Mouse (Mus musculus) liver, adult 2 months (tissue): ENCODE results near the gene Map2k5. TPM values are rescaled to one million over a fixed set of nuclear protein-coding genes. Genes with fewer than 3 reads are reported as not detected.

Experiments
- DNase-seq: peaks from one replicate; pipeline ENCODE4 v3.0.0-alpha.2; 2011; ENCODE audit warnings: low read depth, low spot score; ENCODE audit errors: extremely low read depth
- H3K27ac ChIP-seq: fragments of 200-500 bp; replicated peaks from 2 replicates; pipeline ENCODE4 v1.5.1; 2012; ENCODE audit warnings: low read depth, mild to moderate bottlenecking, control low read depth, inconsistent platforms, low read length; ENCODE audit not compliant: insufficient read depth
- H3K27me3 ChIP-seq: fragments of 200-500 bp; 2 replicates; pipeline ENCODE4 v1.6.1; 2012; ENCODE audit warnings: mild to moderate bottlenecking, moderate library complexity, low read length, inconsistent platforms; ENCODE audit not compliant: control insufficient read depth, insufficient read depth
- H3K36me3 ChIP-seq: fragments of 200-500 bp; 2 replicates; pipeline ENCODE4 v1.6.1; 2012; ENCODE audit warnings: low read length, inconsistent platforms; ENCODE audit not compliant: control insufficient read depth, insufficient read depth
- H3K4me1 ChIP-seq: fragments of 200-500 bp; 2 replicates; pipeline ENCODE4 v1.6.1; 2011; ENCODE audit warnings: low read length; ENCODE audit not compliant: control insufficient read depth, insufficient read depth
- H3K4me3 ChIP-seq: fragments of 200-500 bp; 2 replicates; pipeline ENCODE4 v1.5.1; 2011; ENCODE audit warnings: low read depth, mild to moderate bottlenecking, control low read depth, low read length, moderate library complexity; ENCODE audit not compliant: insufficient read depth
- H3K79me2 ChIP-seq: fragments of 200-500 bp; 2 replicates; pipeline ENCODE4 v1.6.1; 2012; ENCODE audit warnings: inconsistent platforms, mild to moderate bottlenecking, low read length, moderate library complexity; ENCODE audit not compliant: control insufficient read depth, insufficient read depth
- H3K9ac ChIP-seq: fragments of 200-500 bp; 2 replicates; pipeline ENCODE4 v1.6.1; 2012; ENCODE audit warnings: low read depth, mild to moderate bottlenecking, control low read depth, inconsistent platforms, low read length
- CTCF ChIP-seq: fragments of 200-500 bp; IDR thresholded peaks from 2 replicates; pipeline ENCODE4 v1.5.1; 2011; ENCODE audit warnings: low read depth, low read length, control low read depth
- POLR2A ChIP-seq: fragments of 200-500 bp; IDR thresholded peaks from 2 replicates; pipeline ENCODE4 v1.6.1; 2011; ENCODE audit warnings: low read length, control low read depth; ENCODE audit not compliant: insufficient read depth; ENCODE audit errors: extremely low read depth
- WGBS: fragments of 180-500 bp; shearing (Covaris S2); methylation state at CpG from one replicate; pipeline ENCODE4 v1.1.7; 2018; 5-methylcytosine and 5-hydroxymethylcytosine counted together
- polyA plus RNA-seq: library from polyadenylated mRNA; depleted of rRNA; stranded (reverse); fragments of >200 nt; gene quantifications from 2 replicates; pipeline ENCODE4 v1.2.3, GENCODE M21; 2012
- total RNA-seq: library from RNA; depleted of rRNA; stranded (reverse); fragments of >200 nt; gene quantifications from 2 replicates; pipeline ENCODE4 v1.2.3, GENCODE M21; 2014

Map2k5 gene
- total and polyA plus RNA-seq, 2 experiments: 13.3 to 32.2 TPM

DNA sequence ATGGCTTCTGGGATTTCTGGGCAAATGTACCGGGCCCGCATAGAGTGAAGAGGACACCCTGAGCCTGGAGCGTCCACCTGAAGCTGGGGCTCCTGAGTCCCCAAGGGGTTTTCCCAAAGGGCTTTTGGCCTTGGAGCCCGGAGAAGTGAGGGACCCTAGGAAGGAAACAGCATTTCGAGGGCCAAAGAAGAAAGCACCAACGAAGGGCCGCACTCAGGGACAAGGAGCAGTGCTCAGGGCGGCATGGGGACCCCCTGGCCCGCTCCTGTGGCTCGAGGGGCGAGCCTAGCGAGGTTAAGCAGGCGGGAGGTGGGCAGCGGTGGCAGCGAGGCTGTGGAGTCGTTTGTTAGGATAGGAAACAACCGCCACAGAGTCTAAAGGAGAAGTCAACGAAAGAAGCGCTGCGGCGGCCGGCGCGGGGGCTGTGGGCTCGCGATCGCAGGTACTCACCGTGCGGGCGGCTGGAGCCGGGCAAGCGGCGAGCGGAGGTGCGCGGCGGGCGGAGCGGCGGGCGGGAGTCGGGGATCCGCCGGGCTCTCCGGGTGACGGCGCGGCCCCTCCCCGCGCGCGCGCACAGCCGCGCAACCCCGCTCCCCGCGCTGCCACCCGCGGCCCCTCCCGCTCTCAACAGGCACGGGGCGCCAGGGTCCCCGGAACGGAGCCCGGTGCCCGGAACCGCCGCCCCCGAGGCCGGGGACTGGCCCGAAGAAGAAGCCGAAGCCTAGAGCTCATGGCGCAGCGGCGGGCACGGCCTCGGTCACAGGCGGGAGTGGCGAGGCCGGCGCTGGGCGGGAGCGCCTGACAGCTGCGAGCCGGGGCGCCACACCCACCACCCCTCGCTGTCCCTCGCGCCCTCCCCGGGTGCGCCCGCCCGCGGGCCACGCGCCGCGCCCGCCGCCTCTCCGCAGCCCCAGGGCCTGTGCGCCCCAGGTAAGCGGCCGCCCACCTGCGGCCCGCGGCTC is 229.0 kb downstream of the Map2k5 start, which contains the start of gene Skor1:
Gene Skor1 (minus strand): TSS at position 552 of the 962 bp plus-strand sequence.
- no peak within 1 kb of the TSS; the same call in 1 of the 2 replicates for H3K9ac ChIP-seq
- H3K27me3 ChIP-seq: peaks cover 66% of the 10 kb centered on the region
- TF ChIP-seq CTCF (no peak), POLR2A (no peak)

DNA sequence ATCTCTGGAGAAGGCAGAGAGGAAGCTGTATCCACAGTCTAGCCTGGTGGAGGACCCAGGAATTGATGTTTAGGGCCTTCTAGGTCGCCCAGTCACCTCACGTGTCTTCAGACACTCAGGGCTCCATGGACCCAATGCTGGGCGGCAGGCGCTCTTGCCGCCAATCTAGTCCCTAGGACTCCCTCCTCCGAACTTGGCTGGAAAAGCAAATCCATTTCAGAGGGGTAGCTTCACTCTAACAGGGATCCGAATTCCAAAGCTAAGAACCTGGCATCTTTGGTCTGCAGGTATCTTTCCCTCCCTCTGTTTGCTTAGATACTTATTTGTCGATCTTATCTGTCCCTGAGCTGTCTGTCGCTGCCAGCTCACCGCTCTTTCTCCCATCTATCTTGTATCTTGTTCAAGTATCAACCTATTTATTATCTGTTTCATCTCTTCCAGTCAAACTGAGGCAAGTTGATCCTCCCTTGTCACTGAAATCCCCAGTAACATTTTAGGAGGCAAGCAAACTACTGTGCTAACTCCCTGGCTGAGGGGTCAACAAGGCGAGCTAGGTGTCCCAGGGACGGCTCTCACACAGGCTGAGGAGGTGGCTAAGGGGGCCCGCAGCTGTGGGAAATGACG is 229.8 kb downstream of the Map2k5 start:
- H3K27me3 ChIP-seq: peaks cover 70% of the 10 kb centered on the region
- H3K36me3 ChIP-seq: no peaks in the 10 kb centered on the region
- TF ChIP-seq CTCF: no peak
- TF ChIP-seq POLR2A: no peak
- H3K4me1 ChIP-seq: peaks cover 2% of the 10 kb centered on the region; the same call in 1 of the 2 replicates
- no peak overlapping the region for H3K27ac ChIP-seq
- H3K4me3 ChIP-seq: no peak overlapping the region
- H3K79me2 ChIP-seq: no peaks in the 10 kb centered on the region
- WGBS: 4% methylated on average over 14 of the region's 14 CpGs
- no peak for DNase-seq
- no peak overlapping the region for H3K9ac ChIP-seq

More for the DNA sequence above, 229.0 kb downstream of the Map2k5 start, which contains the start of gene Skor1:
- Histone ChIP-seq H3K4me1 (peaks cover 2% of the 10 kb centered on the region; the same call in 1 of the 2 replicates), H3K79me2 (no peaks in the 10 kb centered on the region), H3K27ac (no peak within 1 kb of the TSS), H3K36me3 (no peaks in the 10 kb centered on the region), H3K4me3 (no peak within 1 kb of the TSS)
- no peak for DNase-seq
- 2% methylated on average over 79 of the region's 108 CpGs for WGBS

DNA sequence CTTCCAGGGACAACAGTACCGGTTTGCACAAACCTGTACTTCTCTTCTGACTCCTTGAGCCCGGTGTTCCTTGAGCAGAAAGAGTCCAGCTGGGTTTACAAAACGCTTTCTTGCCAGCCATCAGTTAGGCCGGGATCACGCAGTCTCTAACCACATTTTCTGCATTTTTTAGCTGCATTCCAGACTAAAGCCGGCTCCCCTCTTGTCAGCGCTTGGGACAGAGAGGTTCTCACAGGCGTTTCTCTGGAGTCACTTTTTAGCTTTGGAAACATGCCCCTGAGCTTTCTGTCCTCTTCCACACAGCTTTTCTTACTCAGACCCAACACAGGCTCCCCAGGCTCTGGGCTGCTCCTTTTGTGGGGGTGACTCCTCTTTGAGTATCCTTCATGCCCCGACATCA is 230.4 kb downstream of the Map2k5 start:
- DNase-seq: no peak
- H3K27ac ChIP-seq: no peak overlapping the region
- H3K4me1 ChIP-seq: peaks cover 2% of the 10 kb centered on the region; the same call in 1 of the 2 replicates
- no peak overlapping the region for H3K4me3 ChIP-seq
- H3K79me2 ChIP-seq: no peaks in the 10 kb centered on the region
- no peaks in the 10 kb centered on the region for H3K36me3 ChIP-seq
- H3K9ac ChIP-seq: no peak overlapping the region
- H3K27me3 ChIP-seq: peaks cover 73% of the 10 kb centered on the region
- no peak for TF ChIP-seq CTCF
- under 1% methylated on average over 9 of the region's 9 CpGs for WGBS

DNA sequence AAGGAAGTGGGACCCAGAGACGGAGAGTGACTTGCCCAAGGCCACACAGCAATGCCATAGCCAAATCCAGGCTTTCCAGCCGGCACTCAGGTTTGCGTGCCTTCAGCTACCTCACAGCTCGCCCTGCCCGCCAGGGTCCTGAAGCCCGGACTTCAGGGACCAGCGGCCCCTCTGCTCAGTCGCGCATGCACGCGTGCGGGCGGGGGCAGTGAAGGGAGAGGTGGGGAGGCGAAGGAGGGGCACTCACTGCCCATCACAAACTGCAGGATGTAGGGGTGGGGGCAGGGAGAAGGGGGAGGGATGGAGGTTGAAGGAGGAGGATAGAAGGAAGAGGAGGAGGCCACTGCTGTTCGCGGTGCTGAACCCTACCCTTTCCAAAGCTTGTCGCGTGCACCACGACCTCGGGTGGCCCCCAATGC is 230.8 kb downstream of the Map2k5 start:
- Histone ChIP-seq H3K4me1 (peaks cover 2% of the 10 kb centered on the region; the same call in 1 of the 2 replicates), H3K27me3 (peaks cover 74% of the 10 kb centered on the region), H3K27ac (no peak overlapping the region), H3K36me3 (no peaks in the 10 kb centered on the region), H3K9ac (no peak overlapping the region), H3K79me2 (no peaks in the 10 kb centered on the region), H3K4me3 (no peak overlapping the region)
- 3% methylated on average over 20 of the region's 20 CpGs for WGBS
- no peak for DNase-seq
- TF ChIP-seq POLR2A: no peak
- no peak for TF ChIP-seq CTCF

DNA sequence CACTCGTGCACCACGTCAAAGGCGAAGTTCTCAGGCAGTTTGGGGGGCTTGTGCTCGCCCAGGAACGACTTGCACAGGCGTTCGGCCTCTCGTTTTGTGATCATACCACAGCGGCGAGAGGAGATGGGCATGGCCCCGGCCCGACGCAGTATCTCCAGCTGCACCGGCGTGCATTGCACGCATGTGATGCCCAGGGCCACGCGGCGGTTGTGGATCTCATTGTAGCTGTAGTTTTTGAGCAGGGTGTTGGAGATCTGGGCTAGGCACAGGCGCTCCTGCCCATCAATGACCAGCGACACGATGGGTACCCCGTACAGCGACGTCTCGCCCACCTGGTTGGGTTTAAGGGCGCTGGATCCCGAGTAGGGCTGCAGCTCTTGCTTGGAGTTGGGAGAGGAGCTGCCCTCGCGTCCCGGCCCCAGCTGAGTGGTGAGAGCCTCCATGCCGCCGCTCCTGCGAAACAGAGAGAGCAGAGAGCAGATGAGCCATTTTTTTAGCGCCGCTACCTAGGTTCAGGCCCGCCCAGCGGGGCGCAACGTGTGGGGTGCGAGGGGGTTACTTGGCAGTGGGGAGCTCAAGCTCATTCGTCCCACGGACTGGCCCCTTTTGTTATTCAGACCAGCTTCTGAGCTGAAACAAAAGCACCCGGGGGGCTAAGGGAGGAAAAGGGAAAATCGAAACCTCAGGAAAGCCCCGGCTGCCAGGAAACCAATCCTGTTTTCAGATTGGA is 231.4 kb downstream of the Map2k5 start:
- H3K4me1 ChIP-seq: peaks cover 2% of the 10 kb centered on the region; the same call in 1 of the 2 replicates
- no peak overlapping the region for H3K4me3 ChIP-seq
- H3K27me3 ChIP-seq: peaks cover 69% of the 10 kb centered on the region
- no peaks in the 10 kb centered on the region for H3K36me3 ChIP-seq
- no peak overlapping the region for H3K27ac ChIP-seq
- no peaks in the 10 kb centered on the region for H3K79me2 ChIP-seq
- WGBS: 3% methylated on average over 46 of the region's 46 CpGs
- no peak for TF ChIP-seq CTCF
- TF ChIP-seq POLR2A: no peak
- no peak for DNase-seq
- no peak overlapping the region for H3K9ac ChIP-seq
